Mouse (Mus musculus) kidney, embryonic 14.5 days (tissue): ENCODE results near the gene Prpf31. TPM values are rescaled to one million over a fixed set of nuclear protein-coding genes. Genes with fewer than 3 reads are reported as not detected.
A peak's percentile ranks its signal among the peaks of the same experiment; 100 is the strongest.

Experiments
- ATAC-seq: fragments of 200-750 bp; cut with Nextera tagmentation; 2 replicates; pipeline ENCODE4 v1.8.0; 2017; ENCODE audit warnings: moderate number of reproducible peaks, mild to moderate bottlenecking, moderate TSS enrichment, moderate library complexity; ENCODE audit not compliant: low FRiP score, low TSS enrichment
- H3K27ac ChIP-seq: fragments of 300-500 bp; sonication (generic); 2 replicates; pipeline ENCODE4 v1.5.1; 2014; ENCODE audit warnings: low read depth, mild to moderate bottlenecking, low read length, moderate library complexity, mixed read lengths
- H3K27me3 ChIP-seq: fragments of 300-500 bp; sonication (generic); 2 replicates; pipeline ENCODE4 v1.6.1; 2014; ENCODE audit warnings: mild to moderate bottlenecking, low read length; ENCODE audit not compliant: control insufficient read depth, insufficient read depth
- H3K36me3 ChIP-seq: fragments of 300-500 bp; sonication (generic); 2 replicates; pipeline ENCODE4 v1.6.1; 2014; ENCODE audit warnings: low read length, mixed read lengths; ENCODE audit not compliant: control insufficient read depth, insufficient read depth
- H3K4me1 ChIP-seq: fragments of 300-500 bp; sonication (generic); 2 replicates; pipeline ENCODE4 v1.6.1; 2014; ENCODE audit warnings: low read length, mixed read lengths; ENCODE audit not compliant: control insufficient read depth, insufficient read depth
- H3K4me2 ChIP-seq: fragments of 300-500 bp; sonication (generic); replicated peaks from 2 replicates; pipeline ENCODE4 v1.6.1; 2014; ENCODE audit warnings: low read depth, mild to moderate bottlenecking, low read length
- H3K4me3 ChIP-seq: fragments of 300-500 bp; sonication (generic); 2 replicates; pipeline ENCODE4 v1.5.1; 2014; ENCODE audit warnings: mild to moderate bottlenecking, low read length
- H3K9ac ChIP-seq: fragments of 300-500 bp; sonication (generic); 2 replicates; pipeline ENCODE4 v1.6.1; 2014; ENCODE audit warnings: low read depth, mild to moderate bottlenecking, low read length, moderate library complexity
- H3K9me3 ChIP-seq: fragments of 300-500 bp; sonication (generic); 2 replicates; pipeline ENCODE4 v1.6.1; 2016; ENCODE audit warnings: low read length; ENCODE audit not compliant: control insufficient read depth
- WGBS: fragments of 180-500 bp; shearing (Covaris S2); extraction: QIAGEN DNeasy Blood & Tissue Kit; methylation state at CpG from one replicate; pipeline ENCODE4 v1.1.7; 2014; 5-methylcytosine and 5-hydroxymethylcytosine counted together
- microRNA-seq: library from miRNA; unstranded; fragments of <30 nt; microRNA quantifications from one replicate; pipeline ENCODE4, GENCODE M21; 2016
- polyA plus RNA-seq: library from polyadenylated mRNA; unstranded; fragments of >200 nt; fragmentation: Nextera tagmentation; extraction: Ambion mirVana; gene quantifications from 2 replicates; pipeline ENCODE4 v1.2.1, GENCODE M21; 2014

Gene Prpf31
- polyA plus RNA-seq, 1 experiment from 2014 or later, result 114 TPM

DNA sequence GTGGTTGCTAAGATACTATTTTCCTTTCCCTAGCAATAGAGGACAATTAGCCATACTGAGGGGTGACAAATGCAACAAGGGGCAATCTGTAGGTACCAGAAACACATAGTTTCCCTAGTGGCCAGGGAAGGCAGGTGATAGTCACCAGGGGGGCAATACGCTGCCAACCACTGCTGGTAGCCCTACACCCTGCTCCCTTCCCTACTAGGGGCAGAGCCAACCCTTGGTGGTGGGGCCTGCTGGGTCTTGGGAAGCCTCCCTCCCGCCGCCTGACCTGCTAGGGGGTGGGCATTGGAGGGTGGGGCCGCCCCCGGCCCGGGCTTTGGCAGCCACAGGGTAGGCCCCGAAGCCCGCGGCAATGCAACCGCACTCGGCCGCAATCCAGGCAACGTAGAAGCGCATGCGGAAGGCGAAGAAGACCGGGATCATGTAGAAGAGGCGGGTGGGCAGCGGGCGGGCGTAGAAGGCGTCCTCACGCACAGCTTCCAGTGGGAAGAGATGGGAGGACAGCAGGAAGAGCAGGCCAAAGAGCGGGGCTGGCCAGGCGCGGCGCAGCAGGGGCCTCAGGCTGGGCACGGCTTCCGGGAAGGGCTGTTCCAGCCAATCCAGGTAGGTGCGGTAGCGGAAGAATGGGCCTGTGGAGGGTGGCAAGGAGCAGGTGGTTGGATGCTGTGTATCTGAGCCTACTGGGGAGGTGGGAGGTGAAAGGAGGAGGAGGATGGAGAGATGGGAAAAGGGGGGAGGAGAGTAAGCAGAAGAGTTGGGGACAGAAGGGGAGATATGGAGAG, 55.8 kb downstream of the Prpf31 start:
- no peak overlapping the region for H3K4me3 ChIP-seq
- no peak overlapping the region for H3K27ac ChIP-seq
- ATAC-seq, result no peak
- H3K36me3 ChIP-seq, result peaks cover 47% of the 10 kb centered on the region; the same call in 1 of the 2 replicates
- H3K9ac ChIP-seq, result no peak overlapping the region
- 86% methylated on average over 31 of the region's 31 CpGs for WGBS
- no peaks in the 10 kb centered on the region for H3K27me3 ChIP-seq
- H3K4me2 ChIP-seq, result no peak overlapping the region
- no peaks in the 10 kb centered on the region for H3K9me3 ChIP-seq
- H3K4me1 ChIP-seq, result no peaks in the 10 kb centered on the region

DNA sequence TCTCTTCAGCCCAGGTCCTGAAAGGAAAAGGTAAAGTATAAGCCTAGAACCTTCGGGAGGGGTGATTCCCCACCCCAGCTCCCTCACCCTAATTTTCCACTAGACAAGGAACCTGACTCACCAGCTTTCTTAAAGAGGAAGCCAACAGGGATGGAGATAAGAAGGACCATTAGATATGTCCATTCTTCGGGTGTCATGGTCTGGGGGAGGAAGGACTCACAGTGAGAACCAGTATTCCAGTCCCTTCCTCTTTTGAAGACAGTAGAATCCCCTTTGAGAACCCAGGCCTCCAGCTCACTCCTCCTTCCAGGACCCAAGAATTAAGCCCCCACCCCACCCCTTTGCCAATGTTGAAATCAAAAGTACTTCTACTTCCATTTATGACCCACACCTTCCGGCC, 62.1 kb downstream of the Prpf31 start:
- peaks cover 34% of the 10 kb centered on the region; the same call in 1 of the 2 replicates for H3K36me3 ChIP-seq
- H3K9me3 ChIP-seq, result no peaks in the 10 kb centered on the region
- H3K9ac ChIP-seq, result peak overlapping the region; percentile 89
- H3K4me2 ChIP-seq, result peak overlapping the region; percentile 81
- H3K4me3 ChIP-seq, result peak overlapping the region; percentile 79
- H3K27me3 ChIP-seq, result no peaks in the 10 kb centered on the region
- H3K27ac ChIP-seq, result 0 out of 2 replicates have a peak overlapping the region, but pooled peaks have one; percentile 94
- no peak for ATAC-seq
- H3K4me1 ChIP-seq, result peaks cover 15% of the 10 kb centered on the region
- 19% methylated on average over 3 of the region's 3 CpGs for WGBS

Small RNA genes within 50 kb of the gene (microRNA-seq; reads per million reads assigned to microRNA genes)
- gene Gm25100 (not detected), gene Mir3572 (3.6 reads per million, percentile 14 among the genes with 10 or more reads in this experiment)

Other genes starting within 250 kb of the Prpf31 start
- 1.8 and 2.7 TPM in 2 replicates for gene Cacng8, start 239.3 kb upstream of the Prpf31 start, polyA plus RNA-seq
- not detected in 2 replicates for gene Cacng6, start 205.8 kb upstream of the Prpf31 start, polyA plus RNA-seq
- not detected in 2 replicates for gene Tarm1, start 127.4 kb upstream of the Prpf31 start, polyA plus RNA-seq
- gene Oscar, start 13.8 kb upstream of the Prpf31 start, polyA plus RNA-seq, result 0.15 and 0.39 TPM in 2 replicates
- gene Ndufa3, start 12.6 kb upstream of the Prpf31 start, polyA plus RNA-seq, result 463 and 564 TPM in 2 replicates
- 24.2 and 34.9 TPM in 2 replicates for gene Tfpt, start 56 bp upstream of the Prpf31 start, polyA plus RNA-seq
- gene Cnot3, start 15.3 kb downstream of the Prpf31 start, polyA plus RNA-seq, result 67.3 and 74.0 TPM in 2 replicates
- 12.2 and 12.6 TPM in 2 replicates for gene Leng1, start 35.9 kb downstream of the Prpf31 start, polyA plus RNA-seq
- gene Tmc4, start 47.6 kb downstream of the Prpf31 start, polyA plus RNA-seq, result 18.0 and 19.9 TPM in 2 replicates
- 287 and 317 TPM in 2 replicates for gene Tsen34, start 62.9 kb downstream of the Prpf31 start, polyA plus RNA-seq
- 32.0 and 45.0 TPM in 2 replicates for gene Mboat7, start 63.5 kb downstream of the Prpf31 start, polyA plus RNA-seq
- gene Rps9, start 74.0 kb downstream of the Prpf31 start, polyA plus RNA-seq, result 1,617 and 1,895 TPM in 2 replicates
- 0.19 and 0.87 TPM in 2 replicates for gene Pirb, start 90.4 kb downstream of the Prpf31 start, polyA plus RNA-seq
- not detected in 2 replicates for gene Gm15448, start 195.7 kb downstream of the Prpf31 start, polyA plus RNA-seq
- 0.09 TPM in 1 of 2 replicates, not detected in the other for gene Pira2, start 215.1 kb downstream of the Prpf31 start, polyA plus RNA-seq